Mouse (Mus musculus): ENCODE results near the gene Pola2. TPM values are rescaled to one million over a fixed set of nuclear protein-coding genes. Genes with fewer than 3 reads are reported as not detected.

Pola2 gene
- total RNA-seq, 2 experiments from 2014 or later = 12.3 to 14.2 TPM

DNA sequence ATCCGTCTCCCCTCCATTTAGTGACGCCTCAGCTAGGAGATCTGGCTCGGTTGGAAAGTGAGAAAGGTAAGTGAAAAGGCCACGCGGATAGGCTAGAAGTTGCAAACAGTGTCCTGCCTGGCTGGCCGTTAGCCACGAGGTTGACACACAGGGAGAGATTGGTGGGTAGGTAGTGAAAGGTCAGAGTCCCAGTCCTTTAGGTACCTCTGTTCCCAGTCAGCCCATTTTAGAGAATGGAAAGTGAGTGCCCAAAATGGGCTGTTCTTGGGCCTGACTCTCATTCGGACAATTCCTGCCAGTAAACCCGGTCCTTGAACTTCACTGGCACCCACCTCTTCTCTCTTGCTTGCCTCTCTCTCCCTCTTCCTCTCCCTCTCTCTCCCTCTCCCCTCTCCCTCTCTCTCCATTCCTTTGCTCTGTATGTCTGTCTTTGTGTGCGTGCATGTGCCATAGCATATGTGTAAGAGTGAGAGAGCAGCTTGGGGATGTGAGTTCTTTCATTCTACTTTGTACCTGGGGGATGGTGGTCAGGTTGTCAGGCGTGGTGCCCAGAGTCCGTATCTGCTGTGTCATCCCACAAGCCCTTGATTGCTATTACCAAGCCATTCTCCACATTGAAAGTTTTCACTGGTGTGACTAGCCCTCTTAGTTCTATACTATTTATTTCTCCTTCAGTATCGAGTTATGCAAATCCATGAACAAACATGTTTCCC lies 50.8 kb downstream of the Pola2 start, which contains the start of gene Dpf2:
Gene Dpf2, minus strand, starts transcription at position 4 of the 713 bp plus-strand sequence.
- intact Hi-C loops (cut with DNase I) = no loop called here
- DNase-seq = no peak

DNA sequence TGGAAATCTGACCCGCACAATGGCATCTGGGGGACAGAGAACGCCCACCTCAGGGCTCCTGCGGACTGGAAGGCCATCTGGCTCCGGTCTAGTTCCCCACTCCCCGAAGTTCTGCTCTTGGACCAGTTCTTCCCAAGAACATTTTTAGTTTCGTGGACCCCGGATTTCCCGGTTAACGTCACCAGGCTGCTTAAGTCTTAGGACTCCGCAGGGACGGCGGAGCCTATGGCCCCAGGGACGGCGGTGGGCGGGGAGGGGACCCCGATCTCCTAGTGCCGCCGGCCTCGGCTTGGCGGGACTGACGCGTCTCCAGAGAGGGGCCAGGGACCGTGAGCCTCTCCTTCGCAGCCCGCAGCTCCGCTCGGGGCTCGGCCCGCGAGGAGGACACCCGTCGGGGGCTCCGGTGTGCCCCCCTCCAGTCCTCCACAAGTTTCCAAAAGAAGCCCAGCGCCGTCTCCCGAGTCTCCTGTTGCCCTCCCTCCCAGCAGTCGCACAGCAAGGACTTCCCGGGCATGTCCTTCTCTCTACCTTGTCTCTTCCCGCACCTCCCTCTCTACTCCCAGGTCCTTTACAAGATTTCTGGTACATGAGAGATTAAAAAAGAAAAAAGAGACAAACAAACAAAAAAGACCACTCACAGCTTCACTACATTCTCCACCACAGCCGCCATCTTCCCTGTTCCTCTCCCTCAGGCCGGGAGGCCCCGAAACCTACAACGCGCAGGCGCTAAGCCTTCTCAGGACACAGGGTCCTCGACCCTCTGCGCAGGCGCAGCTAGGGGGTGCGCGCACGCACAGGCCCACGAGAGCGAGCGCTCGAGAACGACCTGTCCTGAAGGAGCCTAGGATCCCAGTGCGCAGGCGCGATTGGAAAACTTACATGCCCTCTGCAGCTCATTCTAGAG lies 51.6 kb downstream of the Pola2 start:
- peak; percentile 99 to 100 for DNase-seq
- intact Hi-C loops (cut with DNase I) = no loop called here

DNA sequence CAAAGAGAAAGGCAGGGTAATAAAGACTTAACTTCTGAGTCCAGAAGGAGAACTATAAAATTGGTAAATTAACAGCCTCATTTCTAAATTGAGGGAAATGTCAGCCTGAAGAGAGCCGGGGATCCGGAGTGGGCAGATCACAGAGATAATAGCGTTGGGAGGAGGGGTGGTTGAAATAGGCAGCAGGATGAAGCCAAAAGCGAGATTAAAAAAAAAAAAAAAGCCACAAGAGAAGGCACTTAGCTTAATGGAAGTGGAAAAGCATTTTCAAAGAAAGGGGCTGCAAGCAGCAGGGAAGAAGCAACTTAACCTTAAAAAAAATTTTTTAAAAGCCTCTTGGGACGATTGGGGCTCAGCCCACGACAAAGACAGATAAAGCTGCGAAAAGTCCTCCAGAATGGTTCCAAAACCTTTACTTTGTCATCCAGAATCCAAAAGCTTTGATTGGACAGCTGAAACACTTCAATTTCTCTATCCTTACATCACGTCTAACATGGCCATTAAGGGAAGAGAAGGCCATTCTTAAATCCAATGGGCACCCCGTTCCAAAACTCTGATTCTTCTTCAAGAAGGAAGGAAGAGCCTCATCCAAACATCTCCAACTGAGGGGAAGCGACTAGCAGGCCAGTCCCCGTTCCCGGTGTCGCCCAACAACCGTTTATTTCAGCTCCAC lies 52.4 kb downstream of the Pola2 start:
- intact Hi-C loops (cut with DNase I) = loop anchor here (2.0 kb wide), 1 partner anchor 17 kb away; the partner anchor contains the start of gene Tigd3
- DNase-seq = no peak

- intact Hi-C loops (cut with DNase I) = loop anchor here (2.0 kb wide), 1 partner anchor 15 kb away; the partner anchor contains the start of gene Tigd3
- no peak for DNase-seq
These were observed 53.8 kb downstream of the Pola2 start for GRCm38 (mm10) chr19:5910221-5910620.

GRCm38 (mm10) chr19:5907275-5907674 lies 56.7 kb downstream of the Pola2 start:
- intact Hi-C loops (cut with DNase I) = no loop called here
- no peak for DNase-seq

DNA sequence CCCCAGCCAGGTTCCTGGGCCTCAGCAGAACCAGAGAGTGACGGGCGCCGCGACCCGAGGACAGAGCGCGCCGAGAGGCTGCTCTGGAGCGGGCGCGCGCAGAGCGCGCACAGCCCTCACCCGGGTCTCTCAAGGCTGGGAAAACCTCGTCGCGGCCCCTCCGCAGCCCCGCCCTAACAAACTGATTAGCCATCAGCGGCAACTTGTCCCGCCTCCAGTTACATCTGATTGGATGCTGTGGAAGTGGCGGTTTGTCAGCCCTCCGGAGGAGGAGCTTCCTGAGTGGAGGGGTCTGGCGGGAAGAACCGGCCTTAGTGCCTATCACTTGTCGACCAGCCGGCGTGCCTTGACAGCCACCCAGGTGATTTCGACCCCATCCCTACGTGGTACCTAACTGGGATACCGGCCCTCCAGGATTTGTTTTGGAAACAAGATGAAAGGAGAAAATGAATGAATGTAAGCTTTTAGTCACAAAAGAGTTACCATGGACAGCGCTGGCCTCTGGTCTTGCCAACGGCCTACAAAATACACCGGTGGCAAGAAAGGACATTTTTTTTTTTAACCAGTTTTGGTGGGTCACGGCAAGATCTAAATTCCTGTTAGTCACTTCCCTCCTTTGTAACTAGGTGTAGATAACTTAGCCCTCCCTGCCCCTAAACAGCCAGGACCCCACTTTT lies 69.9 kb downstream of the Pola2 start, which contains the start of gene Tigd3:
Gene Tigd3, minus strand, starts transcription at position 148 of the 677 bp plus-strand sequence.
- peak; percentile 93 to 95 for DNase-seq
- intact Hi-C loops (cut with DNase I) = loop anchor here (2.0 kb wide), 1 partner anchor 17 kb away; no protein-coding TSS in a partner anchor

DNA sequence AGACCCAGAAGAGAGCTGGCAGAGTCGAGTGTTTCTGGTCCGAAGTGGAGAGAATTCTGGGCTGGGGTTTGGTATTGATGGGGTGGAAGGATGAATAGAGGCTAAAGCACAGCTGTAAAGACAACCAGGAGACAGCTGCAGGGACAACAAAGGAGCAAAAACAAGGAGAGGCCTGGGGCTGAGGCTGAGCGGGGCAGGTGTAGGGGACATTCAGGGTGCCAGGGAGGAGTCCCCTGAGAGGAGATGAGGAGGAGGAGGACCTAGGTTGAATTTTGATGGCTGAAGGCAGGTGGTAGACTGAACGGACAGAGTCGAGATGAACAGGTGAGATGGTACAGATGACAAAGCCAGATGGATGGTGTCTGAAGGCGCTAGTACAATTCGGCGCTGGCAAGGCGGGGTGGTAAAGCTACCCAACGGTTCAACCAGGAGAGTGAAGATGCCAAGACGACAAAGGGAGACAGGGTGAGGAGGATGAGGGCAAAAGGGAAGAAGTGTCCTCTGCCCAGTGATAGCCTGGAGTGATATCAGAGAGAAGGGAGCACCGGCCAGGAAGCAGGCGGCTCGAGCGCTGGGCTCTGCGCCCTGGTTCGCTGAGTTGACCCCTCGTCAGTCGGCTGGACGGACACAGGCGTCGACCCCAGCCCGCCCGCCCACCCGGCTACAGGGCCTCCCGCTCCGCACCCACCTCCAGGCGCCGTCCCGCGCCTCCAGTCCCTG lies 70.6 kb downstream of the Pola2 start:
- no peak for DNase-seq
- intact Hi-C loops (cut with DNase I) = loop anchor here (2.0 kb wide), 1 partner anchor 17 kb away; no protein-coding TSS in a partner anchor

DNA sequence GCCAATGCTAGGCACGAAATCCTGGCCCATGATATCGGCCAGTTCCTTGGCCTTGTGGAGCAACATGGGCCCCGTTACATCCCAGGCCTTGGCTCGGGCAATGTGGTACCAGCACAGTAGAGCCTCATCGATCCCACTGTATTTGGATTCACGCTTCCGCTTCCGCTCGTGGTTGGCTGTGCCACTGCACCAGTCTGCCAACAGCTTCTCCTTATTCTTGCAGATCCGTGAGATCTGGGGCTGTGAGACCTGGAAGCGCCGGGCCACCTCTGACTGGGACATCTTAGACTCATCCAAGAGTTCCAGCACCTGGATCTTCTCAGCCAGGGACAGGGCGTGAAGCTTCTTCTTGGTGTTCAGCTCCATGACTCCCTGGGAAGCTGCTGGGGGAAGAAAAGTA lies 71.3 kb downstream of the Pola2 start:
- no peak for DNase-seq
- intact Hi-C loops (cut with DNase I) = no loop called here

- intact Hi-C loops (cut with DNase I) = no loop called here
- no peak for DNase-seq
These were observed 71.7 kb downstream of the Pola2 start for GRCm38 (mm10) chr19:5892262-5892661.

GRCm38 (mm10) chr19:5891521-5892258 lies 72.3 kb downstream of the Pola2 start:
- DNase-seq = no peak
- intact Hi-C loops (cut with DNase I) = no loop called here

Other genes with a start within 250 kb of the Pola2 start
- 100 to 1,000 TPM; 124 to 141 TPM for gene Ehbp1l1, start 237.9 kb downstream of the Pola2 start, total RNA-seq (2021)
- 10 to 100 TPM; 38.6 to 40.1 TPM for gene Fam89b, start 234.5 kb downstream of the Pola2 start, total RNA-seq (2021)
- gene Ltbp3, start 223.3 kb downstream of the Pola2 start, total RNA-seq (2021) = 10 to 100 TPM; 47.2 to 55.5 TPM
- gene Scyl1, start 192.8 kb downstream of the Pola2 start, total RNA-seq (2021) = 10 to 100 TPM; 66.2 to 67.2 TPM
- 10 to 100 TPM; 15.6 to 15.8 TPM for gene Frmd8, start 88.9 kb downstream of the Pola2 start, total RNA-seq (2021)
- gene Slc25a45, start 86.4 kb downstream of the Pola2 start, total RNA-seq (2021) = 1 to 10 TPM; 3.3 to 4.5 TPM
- gene Tigd3, start 70.1 kb downstream of the Pola2 start, total RNA-seq (2021) = under 1 TPM; 0.79 to 0.93 TPM
- gene Dpf2, start 51.2 kb downstream of the Pola2 start, total RNA-seq (2021) = 100 to 1,000 TPM; 101 TPM
- gene Cdc42ep2, start 39.4 kb downstream of the Pola2 start, total RNA-seq (2021) = 10 to 100 TPM in 1 of 2 experiments, 1 to 10 TPM in 1; 9.9 to 12.0 TPM
- not detected for gene Slc22a20, start 21.9 kb upstream of the Pola2 start, total RNA-seq (2021)
- gene Capn1, start 51.7 kb upstream of the Pola2 start, total RNA-seq (2021) = 10 to 100 TPM; 31.7 to 36.8 TPM
- 10 to 100 TPM; 17.5 to 18.9 TPM for gene Syvn1, start 82.4 kb upstream of the Pola2 start, total RNA-seq (2021)
- gene Mrpl49, start 93.6 kb upstream of the Pola2 start, total RNA-seq (2021) = 10 to 100 TPM; 37.1 to 37.4 TPM
- 100 to 1,000 TPM; 597 to 635 TPM for gene Fau, start 93.6 kb upstream of the Pola2 start, total RNA-seq (2021)
- 10 to 100 TPM; 11.8 to 12.6 TPM for gene Znhit2, start 97.0 kb upstream of the Pola2 start, total RNA-seq (2021)
- gene Tm7sf2, start 104.2 kb upstream of the Pola2 start, total RNA-seq (2021) = 1 to 10 TPM; 2.9 to 5.5 TPM
- 10 to 100 TPM; 27.9 to 32.3 TPM for gene Vps51, start 113.0 kb upstream of the Pola2 start, total RNA-seq (2021)
- not detected for gene Tmem262, start 115.8 kb upstream of the Pola2 start, total RNA-seq (2021)
- not detected for gene Gm28374, start 118.1 kb upstream of the Pola2 start, total RNA-seq (2021)
- gene Zfpl1, start 120.8 kb upstream of the Pola2 start, total RNA-seq (2021) = 10 to 100 TPM; 16.7 to 19.7 TPM
- 1 to 10 TPM; 1.1 to 1.5 TPM for gene Cdca5, start 120.8 kb upstream of the Pola2 start, total RNA-seq (2021)
- not detected for gene AC131692.1, start 130.2 kb upstream of the Pola2 start, total RNA-seq (2021)
- not detected for gene Naaladl1, start 141.6 kb upstream of the Pola2 start, total RNA-seq (2021)
- gene Sac3d1, start 154.4 kb upstream of the Pola2 start, total RNA-seq (2021) = 1 to 10 TPM; 9.4 to 9.7 TPM
- gene Snx15, start 164.1 kb upstream of the Pola2 start, total RNA-seq (2021) = 10 to 100 TPM; 12.2 to 14.7 TPM
- under 1 TPM; 0.46 to 0.88 TPM for gene Batf2, start 176.8 kb upstream of the Pola2 start, total RNA-seq (2021)
- gene Arl2, start 177.3 kb upstream of the Pola2 start, total RNA-seq (2021) = 10 to 100 TPM; 54.8 to 58.4 TPM
- gene Majin, start 220.2 kb upstream of the Pola2 start, total RNA-seq (2021) = not detected